8 mouse cellular contexts compared by ENCODE assay signal in the genomic region with DNA sequence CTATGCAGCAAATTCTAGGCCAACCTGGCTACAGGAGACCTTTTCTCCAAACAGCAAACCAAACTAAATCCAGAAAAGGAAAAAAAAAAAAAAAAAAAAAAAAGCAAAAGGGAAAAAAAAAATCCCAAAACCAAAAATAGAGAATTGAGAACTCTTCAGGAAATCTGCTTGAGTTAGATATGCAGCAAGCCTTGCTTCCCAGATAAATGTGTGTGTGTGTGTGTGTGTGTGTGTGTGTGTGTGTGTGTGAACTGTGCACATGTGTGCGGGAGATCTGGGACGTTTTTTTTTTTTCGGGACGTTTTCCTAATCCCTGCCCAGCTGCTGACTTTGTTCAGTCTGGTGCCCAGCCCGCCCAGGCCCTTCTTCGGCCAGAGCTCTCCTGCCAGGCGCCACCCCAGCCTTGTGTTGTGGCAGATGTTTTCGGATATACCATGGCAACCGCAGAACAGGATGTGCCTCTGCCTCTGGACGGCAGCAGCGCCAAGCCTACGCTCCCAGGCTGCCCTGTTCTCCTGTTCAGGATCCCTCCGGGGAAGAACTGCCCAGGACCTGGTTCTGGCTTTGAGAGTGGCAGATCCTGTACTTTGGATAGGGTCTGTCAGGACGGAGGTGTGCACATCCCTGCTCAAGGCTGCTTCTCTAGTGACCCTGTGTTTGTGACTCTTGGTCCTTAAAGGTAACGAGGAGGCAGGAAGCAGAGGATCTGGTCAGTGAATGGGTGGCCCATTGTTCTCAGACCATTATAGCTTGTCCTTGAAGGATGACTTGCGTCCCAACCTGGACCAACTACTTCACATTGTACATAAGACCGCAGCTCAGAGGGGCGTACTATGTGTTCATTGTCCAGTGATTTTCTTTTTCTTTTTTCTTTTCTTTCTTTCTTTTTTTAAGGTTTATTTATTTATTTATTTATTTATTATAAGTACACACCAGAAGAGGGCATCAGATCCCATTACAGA. TPM values are rescaled to one million over a fixed set of nuclear protein-coding genes. Genes with fewer than 3 reads are reported as not detected.
DNase-seq lines count a peak whose midpoint lies in the region; ATAC-seq lines count a peak whose summit lies in the region.

No protein-coding gene starts in this region.

- 32% methylated on average over 18 of the region's 18 CpGs for WGBS in embryonic facial prominence, embryonic 14.5 days
- WGBS in heart, embryonic 13.5 days = 24% methylated on average over 18 of the region's 18 CpGs
- 47% methylated on average over 18 of the region's 18 CpGs for WGBS in kidney, embryonic 14.5 days

- peak; percentile 30 for DNase-seq in thymus, postnatal 0 days (ENCODE audit: low spot score)
- no peak for DNase-seq in thymus, postnatal 10 days (ENCODE audit: low spot score in 2 of 2)
- DNase-seq in embryonic facial prominence, embryonic 14.5 days (ENCODE audit: low spot score) = peak; percentile 84
- peak; percentile 78 for DNase-seq in lung, postnatal 14 days
- DNase-seq in ovary, postnatal 14 days (ENCODE audit: low spot score) = peak; percentile 25
- DNase-seq in frontal cortex, postnatal 25 days (ENCODE audit: low spot score in 2 of 2) = no peak

- no peak overlapping the region for H3K4me3 ChIP-seq in embryonic facial prominence, embryonic 14.5 days (ENCODE audit: low read depth, low read length)
- peak overlapping the region; percentile 24 for H3K4me3 ChIP-seq in heart, embryonic 13.5 days
- H3K4me3 ChIP-seq in kidney, embryonic 14.5 days (ENCODE audit: low read length) = no peak overlapping the region

- peak overlapping the region; percentile 37; the same call in 1 of the 2 replicates for H3K4me2 ChIP-seq in embryonic facial prominence, embryonic 14.5 days (ENCODE audit: low read depth, low read length)
- H3K4me2 ChIP-seq in heart, embryonic 13.5 days = peak overlapping the region; percentile 52
- H3K4me2 ChIP-seq in kidney, embryonic 14.5 days (replicated peaks; ENCODE audit: low read depth, low read length) = no peak overlapping the region

- peaks cover 6% of the 10 kb centered on the region; the same call in 1 of the 2 replicates for H3K9me3 ChIP-seq in embryonic facial prominence, embryonic 14.5 days (ENCODE audit: control insufficient read depth, low read length)
- peaks cover 15% of the 10 kb centered on the region for H3K9me3 ChIP-seq in heart, embryonic 13.5 days
- no peaks in the 10 kb centered on the region for H3K9me3 ChIP-seq in kidney, embryonic 14.5 days (ENCODE audit: control insufficient read depth, low read length)

- H3K9ac ChIP-seq in embryonic facial prominence, embryonic 14.5 days (ENCODE audit: low read depth, low read length) = peak overlapping the region; percentile 48; the same call in 1 of the 2 replicates
- peak overlapping the region; percentile 67 for H3K9ac ChIP-seq in heart, embryonic 13.5 days
- H3K9ac ChIP-seq in kidney, embryonic 14.5 days (ENCODE audit: low read depth, low read length) = peak overlapping the region; percentile 29; the same call in 1 of the 2 replicates

- peaks cover 13% of the 10 kb centered on the region for H3K4me1 ChIP-seq in embryonic facial prominence, embryonic 14.5 days (ENCODE audit: control insufficient read depth, insufficient read depth, low read length)
- H3K4me1 ChIP-seq in heart, embryonic 13.5 days = peaks cover 38% of the 10 kb centered on the region
- peaks cover 11% of the 10 kb centered on the region for H3K4me1 ChIP-seq in kidney, embryonic 14.5 days (ENCODE audit: control insufficient read depth, insufficient read depth, low read length)

- H3K27me3 ChIP-seq in embryonic facial prominence, embryonic 14.5 days (replicated peaks; ENCODE audit: control insufficient read depth, insufficient read depth, low read length) = no peaks in the 10 kb centered on the region
- no peaks in the 10 kb centered on the region for H3K27me3 ChIP-seq in heart, embryonic 13.5 days (replicated peaks)
- no peaks in the 10 kb centered on the region for H3K27me3 ChIP-seq in kidney, embryonic 14.5 days (ENCODE audit: control insufficient read depth, insufficient read depth, low read length)

- 0 out of 2 replicates have a peak, but pooled peaks cover 4% of the 10 kb centered on the region for H3K36me3 ChIP-seq in embryonic facial prominence, embryonic 14.5 days (ENCODE audit: control insufficient read depth, insufficient read depth, low read length)
- peaks cover 3% of the 10 kb centered on the region; the same call in 1 of the 2 replicates for H3K36me3 ChIP-seq in heart, embryonic 13.5 days
- no peaks in the 10 kb centered on the region for H3K36me3 ChIP-seq in kidney, embryonic 14.5 days (ENCODE audit: control insufficient read depth, insufficient read depth, low read length)

- peak; percentile 64; the same call in 1 of the 2 replicates for ATAC-seq in embryonic facial prominence, embryonic 14.5 days (ENCODE audit: low read depth)
- no peak; the same call in 1 of the 2 replicates for ATAC-seq in heart, embryonic 13.5 days (ENCODE audit: extremely low read depth, insufficient number of reproducible peaks, low FRiP score, low TSS enrichment)
- peak; percentile 40; the same call in 1 of the 2 replicates for ATAC-seq in kidney, embryonic 14.5 days (ENCODE audit: low FRiP score, low TSS enrichment)

- peak overlapping the region; percentile 71 for H3K27ac ChIP-seq in embryonic facial prominence, embryonic 14.5 days (replicated peaks; ENCODE audit: low read depth, low read length)
- peak overlapping the region; percentile 87 for H3K27ac ChIP-seq in heart, embryonic 13.5 days (replicated peaks)
- 0 out of 2 replicates have a peak overlapping the region, but pooled peaks have one; percentile 30 for H3K27ac ChIP-seq in kidney, embryonic 14.5 days (ENCODE audit: low read depth, low read length)

RNA-seq across cellular contexts. Expression of a gene that starts 22.4 kb away (rescaled TPM):
- 71.3 and 75.3 TPM in 2 replicates for polyA plus RNA-seq in thymus, postnatal 0 days (2015; fragmentation: Nextera tagmentation; extraction: Ambion mirVana)
- polyA plus RNA-seq in embryonic facial prominence, embryonic 14.5 days (2014; fragmentation: Nextera tagmentation; extraction: Ambion mirVana) = 96.9 and 103 TPM in 2 replicates
- polyA plus RNA-seq in heart, embryonic 13.5 days (2015; fragmentation: Nextera tagmentation; extraction: Ambion mirVana) = 95.4 and 99.4 TPM in 2 replicates
- polyA plus RNA-seq in kidney, embryonic 14.5 days (2014; fragmentation: Nextera tagmentation; extraction: Ambion mirVana) = 42.1 and 108 TPM in 2 replicates

Comparison
In these comparisons a context has a peak if more than half of its experiments do, and no peak if none do; other contexts are left out.
1. DNase-seq: peak in thymus, postnatal 0 days (single experiment), embryonic facial prominence, embryonic 14.5 days (single experiment), lung, postnatal 14 days (single experiment) and ovary, postnatal 14 days (single experiment); none in thymus, postnatal 10 days (0 of 2) and frontal cortex, postnatal 25 days (0 of 2).
2. H3K27ac ChIP-seq: peak in every context shown above with its lines; median percentile 87 in heart, embryonic 13.5 days; 71 in embryonic facial prominence, embryonic 14.5 days; 30 in kidney, embryonic 14.5 days.
3. Peak in every context shown above with its lines, with median percentiles within 50 percentile points of each other: H3K9ac ChIP-seq.